Mouse (Mus musculus): ENCODE data around the gene Dapl1. TPM values are rescaled to one million over a fixed set of nuclear protein-coding genes. Genes with fewer than 3 reads are reported as not detected.

The Dapl1 gene
- polyA plus RNA-seq, 2 experiments = 1.0 to 3.1 TPM

- Histone ChIP-seq H3K36me3 (ENCODE audit: control insufficient read depth, insufficient read depth, low read length) (no peaks in the 10 kb centered on the region), H3K9ac (ENCODE audit: low read depth, low read length, severe bottlenecking) (no peak overlapping the region), H3K4me3 (replicated peaks; ENCODE audit: low read length) (no peak overlapping the region), H3K4me1 (ENCODE audit: control insufficient read depth, insufficient read depth, low read length) (peaks cover 12% of the 10 kb centered on the region; the same call in 1 of the 2 replicates), H3K9me3 (ENCODE audit: control insufficient read depth, low read length) (no peaks in the 10 kb centered on the region), H3K27me3 (ENCODE audit: control insufficient read depth, insufficient read depth, low read length) (no peaks in the 10 kb centered on the region), H3K4me2 (replicated peaks; ENCODE audit: low read depth, low read length, severe bottlenecking) (no peak overlapping the region), H3K27ac (replicated peaks; ENCODE audit: low read depth, low read length) (no peak overlapping the region)
- WGBS = 37% methylated on average over 4 of the region's 4 CpGs
- DNase-seq (ENCODE audit: low spot score) (no peak), ATAC-seq (ENCODE audit: low FRiP score, low read depth) (no peak)
- no peak for TF ChIP-seq POLR2A (IDR thresholded peaks at IDR 0.05; ENCODE audit: borderline replicate concordance, extremely low read depth, insufficient read depth, insufficient read length)
These were observed 24.6 kb downstream of the Dapl1 start for GRCm38 (mm10) chr2:59509061-59509460.

GRCm38 (mm10) chr2:59510416-59510815 lies 26.0 kb downstream of the Dapl1 start:
- no peak for DNase-seq (ENCODE audit: low spot score)
- Histone ChIP-seq H3K4me3 (replicated peaks; ENCODE audit: low read length) (no peak overlapping the region), H3K4me1 (ENCODE audit: control insufficient read depth, insufficient read depth, low read length) (peaks cover 12% of the 10 kb centered on the region; the same call in 1 of the 2 replicates), H3K36me3 (ENCODE audit: control insufficient read depth, insufficient read depth, low read length) (no peaks in the 10 kb centered on the region), H3K27ac (replicated peaks; ENCODE audit: low read depth, low read length) (0 out of 2 replicates have a peak overlapping the region, but pooled peaks have one; percentile 46), H3K9me3 (ENCODE audit: control insufficient read depth, low read length) (no peaks in the 10 kb centered on the region), H3K4me2 (replicated peaks; ENCODE audit: low read depth, low read length, severe bottlenecking) (no peak overlapping the region), H3K9ac (ENCODE audit: low read depth, low read length, severe bottlenecking) (no peak overlapping the region), H3K27me3 (ENCODE audit: control insufficient read depth, insufficient read depth, low read length) (no peaks in the 10 kb centered on the region)
- no peak for ATAC-seq (ENCODE audit: low FRiP score, low read depth)
- TF ChIP-seq POLR2A (IDR thresholded peaks at IDR 0.05; ENCODE audit: borderline replicate concordance, extremely low read depth, insufficient read depth, insufficient read length) = no peak
- 47% methylated on average over 9 of the region's 9 CpGs for WGBS

GRCm38 (mm10) chr2:59510882-59511281 lies 26.4 kb downstream of the Dapl1 start:
- no peak for ATAC-seq (ENCODE audit: low FRiP score, low read depth)
- Histone ChIP-seq H3K9ac (ENCODE audit: low read depth, low read length, severe bottlenecking) (no peak overlapping the region), H3K4me1 (ENCODE audit: control insufficient read depth, insufficient read depth, low read length) (peaks cover 12% of the 10 kb centered on the region; the same call in 1 of the 2 replicates), H3K27me3 (ENCODE audit: control insufficient read depth, insufficient read depth, low read length) (no peaks in the 10 kb centered on the region), H3K4me3 (replicated peaks; ENCODE audit: low read length) (no peak overlapping the region), H3K9me3 (ENCODE audit: control insufficient read depth, low read length) (no peaks in the 10 kb centered on the region), H3K36me3 (ENCODE audit: control insufficient read depth, insufficient read depth, low read length) (no peaks in the 10 kb centered on the region), H3K4me2 (replicated peaks; ENCODE audit: low read depth, low read length, severe bottlenecking) (no peak overlapping the region), H3K27ac (replicated peaks; ENCODE audit: low read depth, low read length) (no peak overlapping the region)
- no peak for TF ChIP-seq POLR2A (IDR thresholded peaks at IDR 0.05; ENCODE audit: borderline replicate concordance, extremely low read depth, insufficient read depth, insufficient read length)
- WGBS = 62% methylated on average over 6 of the region's 6 CpGs
- DNase-seq (ENCODE audit: low spot score) = no peak

GRCm38 (mm10) chr2:59520663-59521062 lies 36.2 kb downstream of the Dapl1 start:
- no peak for TF ChIP-seq POLR2A (IDR thresholded peaks at IDR 0.05; ENCODE audit: borderline replicate concordance, extremely low read depth, insufficient read depth, insufficient read length)
- Histone ChIP-seq H3K4me3 (replicated peaks; ENCODE audit: low read length) (no peak overlapping the region), H3K9ac (ENCODE audit: low read depth, low read length, severe bottlenecking) (no peak overlapping the region), H3K27ac (replicated peaks; ENCODE audit: low read depth, low read length) (no peak overlapping the region), H3K4me1 (ENCODE audit: control insufficient read depth, insufficient read depth, low read length) (peaks cover 11% of the 10 kb centered on the region), H3K36me3 (ENCODE audit: control insufficient read depth, insufficient read depth, low read length) (no peaks in the 10 kb centered on the region), H3K9me3 (ENCODE audit: control insufficient read depth, low read length) (no peaks in the 10 kb centered on the region), H3K27me3 (ENCODE audit: control insufficient read depth, insufficient read depth, low read length) (no peaks in the 10 kb centered on the region), H3K4me2 (replicated peaks; ENCODE audit: low read depth, low read length, severe bottlenecking) (no peak overlapping the region)
- no peak for DNase-seq (ENCODE audit: low spot score)
- WGBS = 93% methylated on average over 10 of the region's 10 CpGs
- no peak for ATAC-seq (ENCODE audit: low FRiP score, low read depth)

- ATAC-seq (ENCODE audit: low FRiP score, low read depth) = peak; percentile 70; the same call in 1 of the 2 replicates
- H3K4me3 ChIP-seq (replicated peaks; ENCODE audit: low read length) = peak overlapping the region; percentile 18
These were observed 37.7 kb downstream of the Dapl1 start for GRCm38 (mm10) chr2:59522079-59522684.

More at GRCm38 (mm10) chr2:59522079-59522684, 37.7 kb downstream of the Dapl1 start:
- peak overlapping the region; percentile 39 for H3K4me2 ChIP-seq (replicated peaks; ENCODE audit: low read depth, low read length, severe bottlenecking)
- WGBS = 20% methylated on average over 19 of the region's 19 CpGs
- H3K36me3 ChIP-seq (ENCODE audit: control insufficient read depth, insufficient read depth, low read length) = no peaks in the 10 kb centered on the region
- H3K27ac ChIP-seq (replicated peaks; ENCODE audit: low read depth, low read length) = no peak overlapping the region
- 0 out of 2 replicates have a peak overlapping the region, but pooled peaks have one; percentile 13 for H3K9ac ChIP-seq (ENCODE audit: low read depth, low read length, severe bottlenecking)
- no peaks in the 10 kb centered on the region for H3K27me3 ChIP-seq (ENCODE audit: control insufficient read depth, insufficient read depth, low read length)
- H3K4me1 ChIP-seq (ENCODE audit: control insufficient read depth, insufficient read depth, low read length) = peaks cover 11% of the 10 kb centered on the region
- DNase-seq (ENCODE audit: low spot score) = peak; percentile 91
- H3K9me3 ChIP-seq (ENCODE audit: control insufficient read depth, low read length) = no peaks in the 10 kb centered on the region
- TF ChIP-seq POLR2A (IDR thresholded peaks at IDR 0.05; ENCODE audit: borderline replicate concordance, extremely low read depth, insufficient read depth, insufficient read length) = no peak
